Mouse (Mus musculus) CH12.LX (cell line): ENCODE measurements around the gene Hfm1.

Experiments
- BHLHE40 ChIP-seq: IDR thresholded peaks from 2 replicates; pipeline ENCODE4 v1.6.1; 2011; ENCODE audit warnings: mild to moderate bottlenecking, low read depth, low read length, improper control_type of control experiment
- CHD1 ChIP-seq: IDR thresholded peaks from 2 replicates; pipeline ENCODE4 v1.6.1; 2012; ENCODE audit warnings: low read depth, low read length, improper control_type of control experiment, inconsistent platforms
- CTCF ChIP-seq, 2 experiments: IDR thresholded peaks in 1 of 2; conservative IDR thresholded peaks in 1 of 2; 2 replicates each; pipeline ENCODE4 v1.5.1; 2011 to 2012; ENCODE audit warnings: low read depth in 2 of 2, low read length in 2 of 2, improper control_type of control experiment in 1 of 2, inconsistent platforms in 1 of 2, mild to moderate bottlenecking in 1 of 2, moderate library complexity in 1 of 2
- E2F4 ChIP-seq: IDR thresholded peaks from 2 replicates; pipeline ENCODE4 v1.6.1; 2011; ENCODE audit warnings: low read depth, low read length, improper control_type of control experiment; ENCODE audit not compliant: insufficient replicate concordance
- ELF1 ChIP-seq: IDR thresholded peaks from 2 replicates; pipeline ENCODE4 v1.6.1; 2014; ENCODE audit warnings: low read depth, mild to moderate bottlenecking, inconsistent platforms, low read length, improper control_type of control experiment
- EP300 ChIP-seq: IDR thresholded peaks from 2 replicates; pipeline ENCODE4 v1.6.1; 2011; ENCODE audit warnings: low read length, improper control_type of control experiment
- GABPA ChIP-seq: IDR thresholded peaks from 2 replicates; pipeline ENCODE4 v1.6.1; 2012; ENCODE audit warnings: low read depth, low read length, improper control_type of control experiment, inconsistent platforms; ENCODE audit not compliant: insufficient replicate concordance
- MAX ChIP-seq: IDR thresholded peaks from 2 replicates; pipeline ENCODE4 v1.6.1; 2011; ENCODE audit warnings: low read length, improper control_type of control experiment
- MAZ ChIP-seq: IDR thresholded peaks from 2 replicates; pipeline ENCODE4 v1.6.1; 2012; ENCODE audit warnings: low read depth, mild to moderate bottlenecking, inconsistent platforms, low read length, improper control_type of control experiment, moderate library complexity
- MXI1 ChIP-seq: IDR thresholded peaks from 2 replicates; pipeline ENCODE4 v1.6.1; 2011; ENCODE audit warnings: mild to moderate bottlenecking, low read depth, low read length, improper control_type of control experiment
- PAX5 ChIP-seq: IDR thresholded peaks from 2 replicates; pipeline ENCODE4 v1.6.1; 2012; ENCODE audit warnings: low read length, inconsistent platforms, mixed read lengths
- POLR2A ChIP-seq: IDR thresholded peaks from 2 replicates; pipeline ENCODE4 v1.6.1; 2011; ENCODE audit warnings: low read depth, mild to moderate bottlenecking, improper control_type of control experiment, low read length
- SMC3 ChIP-seq: IDR thresholded peaks from 2 replicates; pipeline ENCODE4 v1.6.1; 2011; ENCODE audit warnings: low read depth, low read length, improper control_type of control experiment
- ZNF384 ChIP-seq: IDR thresholded peaks from 2 replicates; pipeline ENCODE4 v1.6.1; 2012; ENCODE audit warnings: low read depth, low read length, improper control_type of control experiment, inconsistent platforms

DNA sequence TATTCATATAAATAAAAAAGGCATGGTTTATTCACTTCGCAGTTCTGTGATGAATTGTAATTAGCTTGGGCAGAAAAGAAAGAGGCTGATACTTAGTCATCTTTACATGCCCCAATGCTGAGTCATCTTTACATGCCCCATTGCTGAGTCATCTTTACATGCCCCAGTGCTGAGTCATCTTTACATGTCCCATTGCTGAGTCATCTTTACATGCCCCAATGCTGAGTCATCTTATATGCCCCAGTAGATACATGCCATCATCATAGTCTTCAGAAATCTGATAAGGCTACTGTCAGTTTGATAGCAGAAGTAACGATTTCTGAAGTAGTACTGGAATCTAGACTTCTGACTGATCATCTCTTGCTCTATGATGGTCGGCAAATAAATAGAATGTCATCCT, 72.8 kb downstream of the Hfm1 start:
- TF ChIP-seq CHD1, result no peak
- no peak for TF ChIP-seq ZNF384
- TF ChIP-seq CTCF (conservative IDR thresholded peaks at IDR 0.05 in 1 of 2, IDR thresholded peaks at IDR 0.05 in 1 of 2; ENCODE audit: low read depth in 2 of 2, low read length in 2 of 2), result no peak
- no peak; the same call in 1 of the 2 replicates for TF ChIP-seq EP300
- TF ChIP-seq BHLHE40, result no peak
- no peak for TF ChIP-seq ELF1
- TF ChIP-seq POLR2A, result no peak
- no peak for TF ChIP-seq PAX5
- no peak for TF ChIP-seq E2F4
- TF ChIP-seq SMC3, result no peak
- no peak for TF ChIP-seq MAZ
- TF ChIP-seq MAX, result no peak
- TF ChIP-seq MXI1, result no peak
- TF ChIP-seq GABPA, result no peak
